Mouse (Mus musculus) lung, postnatal 25 days (tissue): ENCODE measurements at regions not wholly inside any gene's neighbourhood (a gene's known extent, or its start where the extent isn't known, plus 50 kb on each side); places are given as distances from the start of the nearest gene placed in this dataset.

Experiments used
- DNase-seq: peaks from one replicate; pipeline ENCODE4 v3.0.0; 2022; ENCODE audit warnings: low spot score

DNA sequence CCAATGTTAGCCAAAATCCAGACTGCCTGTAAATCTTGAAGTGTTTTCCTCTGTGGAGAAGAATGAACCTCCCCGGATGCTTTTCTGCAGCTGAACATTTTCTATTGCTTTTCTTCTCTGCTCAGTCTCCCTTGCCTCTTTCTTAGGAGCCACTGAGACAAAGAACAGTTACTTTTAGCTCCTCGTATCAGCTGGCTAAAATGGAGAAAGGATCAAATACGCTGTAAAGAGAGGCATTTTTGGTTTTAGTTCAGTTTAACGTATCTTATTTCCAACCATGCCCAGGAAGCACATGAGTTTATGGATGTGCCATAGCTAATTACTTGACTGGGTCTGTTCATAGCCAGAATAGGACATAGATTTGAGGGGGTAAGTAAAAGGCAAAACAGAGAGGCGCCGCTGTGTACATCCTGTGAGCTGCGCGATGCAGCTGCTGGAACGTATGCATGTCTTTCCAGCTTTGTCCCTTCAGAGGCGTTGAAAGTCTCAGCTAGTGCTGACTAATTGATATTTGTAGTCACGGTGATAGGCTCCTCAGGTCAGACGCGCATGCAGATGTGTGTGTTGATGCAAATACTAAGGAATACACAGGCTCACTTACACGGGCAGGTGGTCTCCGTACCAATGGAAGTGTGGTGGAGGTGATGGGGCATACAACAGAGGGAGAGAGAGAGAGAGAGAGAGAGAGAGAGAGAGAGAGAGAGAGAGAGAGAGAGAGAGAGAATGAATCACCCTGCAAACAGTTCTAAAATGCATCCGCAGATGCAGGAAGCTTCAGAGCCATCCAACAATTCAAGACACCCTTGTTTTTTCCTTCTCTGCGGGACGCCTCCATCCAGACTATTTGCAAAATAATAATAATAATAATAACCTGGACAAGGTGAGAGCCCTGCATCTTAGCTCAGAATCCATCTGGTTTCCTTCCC lies 216.5 kb upstream of the Ubash3b start:
- no peak for DNase-seq

GRCm38 (mm10) chr9:41376948-41377700 lies 215.6 kb upstream of the Ubash3b start:
- no peak for DNase-seq

- DNase-seq: no peak
These were observed 214.6 kb upstream of the Ubash3b start for GRCm38 (mm10) chr9:41375984-41376651.

GRCm38 (mm10) chr9:41374591-41375481 lies 213.3 kb upstream of the Ubash3b start:
- DNase-seq: no peak

DNA sequence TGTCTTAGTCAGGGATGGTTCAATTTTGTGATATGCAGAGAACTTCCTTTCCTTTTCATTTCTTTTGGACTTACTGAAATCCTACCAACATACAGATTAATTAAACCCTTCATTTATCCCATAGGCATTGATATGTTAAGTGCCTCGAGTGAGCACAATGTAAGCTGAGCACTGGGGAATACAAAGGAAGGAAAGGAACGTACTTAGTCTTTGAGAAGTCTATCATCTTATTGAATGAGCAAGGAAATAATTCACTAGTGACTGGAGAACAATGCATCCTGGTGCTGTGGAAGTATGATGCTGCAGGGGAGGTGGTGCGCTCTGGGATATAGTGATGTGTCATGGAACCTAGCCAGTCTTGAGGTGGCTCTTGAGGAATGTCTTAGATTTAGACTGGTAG lies 204.9 kb upstream of the Ubash3b start:
- no peak for DNase-seq

GRCm38 (mm10) chr9:41365251-41365650 lies 203.8 kb upstream of the Ubash3b start:
- no peak for DNase-seq

GRCm38 (mm10) chr9:41364442-41365250 lies 203.1 kb upstream of the Ubash3b start:
- no peak for DNase-seq

- DNase-seq: peak; percentile 7
These were observed 198.9 kb upstream of the Ubash3b start for GRCm38 (mm10) chr9:41360356-41360755.

DNA sequence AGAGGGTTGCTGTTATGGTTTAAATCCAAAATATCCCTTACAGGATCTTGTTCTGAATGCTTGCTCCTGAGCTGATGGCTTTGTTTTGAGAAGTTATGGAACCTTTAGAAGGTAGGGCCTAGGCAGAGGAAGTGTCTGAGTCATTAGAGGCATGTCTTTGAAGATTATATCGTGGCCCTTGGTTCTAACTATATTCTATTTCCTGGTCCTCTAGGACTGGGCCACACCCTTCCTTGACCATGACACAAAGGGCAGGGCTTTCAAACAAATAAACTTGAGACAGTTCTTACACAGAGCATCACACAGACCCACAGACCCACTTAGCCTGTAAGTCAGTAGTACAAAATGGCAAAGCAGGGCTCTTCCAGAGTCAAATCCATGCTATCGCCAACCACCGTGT lies 197.8 kb upstream of the Ubash3b start:
- peak; percentile 7 for DNase-seq

- DNase-seq: no peak
These were observed 183.8 kb upstream of the Ubash3b start for GRCm38 (mm10) chr9:41345338-41345737.

DNA sequence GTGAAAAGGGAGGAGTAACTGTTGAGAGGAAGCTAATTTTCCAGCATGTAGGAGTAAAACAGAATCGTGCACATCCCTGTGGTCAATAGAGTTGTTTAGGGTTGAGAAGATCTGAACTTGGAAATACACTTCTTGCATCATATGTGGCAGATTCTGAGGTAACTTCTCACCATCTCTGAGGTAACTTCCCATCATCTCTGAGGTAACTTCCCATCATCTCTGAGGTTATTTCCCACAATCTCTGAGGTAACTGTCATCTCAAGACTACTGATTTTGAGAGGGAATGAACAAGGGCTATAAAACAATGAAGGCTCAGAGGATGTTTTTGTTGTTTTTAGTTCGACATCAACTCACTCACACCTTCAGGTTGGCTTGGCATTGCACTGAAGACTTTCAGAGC lies 175.9 kb upstream of the Ubash3b start:
- no peak for DNase-seq

DNA sequence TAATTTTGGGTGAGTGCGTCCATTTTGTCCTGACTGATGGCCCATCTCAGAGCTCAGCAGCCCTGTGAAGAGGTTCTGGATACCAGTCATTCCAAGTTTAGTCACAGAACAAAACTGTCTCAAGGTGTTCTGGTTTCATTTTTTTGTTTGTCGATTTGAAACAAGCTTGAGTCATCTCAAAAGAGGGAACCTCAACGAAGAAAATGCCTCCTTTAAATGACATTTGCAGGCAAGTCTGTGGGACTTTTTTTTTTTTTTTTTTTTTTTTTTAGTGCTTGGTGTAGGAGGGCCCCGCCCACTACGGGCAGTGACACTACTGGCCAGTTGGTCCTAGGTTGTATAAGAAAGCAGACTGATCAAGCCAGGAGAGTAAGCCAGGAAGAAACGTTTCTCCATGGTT lies 175.3 kb upstream of the Ubash3b start:
- DNase-seq: no peak

DNA sequence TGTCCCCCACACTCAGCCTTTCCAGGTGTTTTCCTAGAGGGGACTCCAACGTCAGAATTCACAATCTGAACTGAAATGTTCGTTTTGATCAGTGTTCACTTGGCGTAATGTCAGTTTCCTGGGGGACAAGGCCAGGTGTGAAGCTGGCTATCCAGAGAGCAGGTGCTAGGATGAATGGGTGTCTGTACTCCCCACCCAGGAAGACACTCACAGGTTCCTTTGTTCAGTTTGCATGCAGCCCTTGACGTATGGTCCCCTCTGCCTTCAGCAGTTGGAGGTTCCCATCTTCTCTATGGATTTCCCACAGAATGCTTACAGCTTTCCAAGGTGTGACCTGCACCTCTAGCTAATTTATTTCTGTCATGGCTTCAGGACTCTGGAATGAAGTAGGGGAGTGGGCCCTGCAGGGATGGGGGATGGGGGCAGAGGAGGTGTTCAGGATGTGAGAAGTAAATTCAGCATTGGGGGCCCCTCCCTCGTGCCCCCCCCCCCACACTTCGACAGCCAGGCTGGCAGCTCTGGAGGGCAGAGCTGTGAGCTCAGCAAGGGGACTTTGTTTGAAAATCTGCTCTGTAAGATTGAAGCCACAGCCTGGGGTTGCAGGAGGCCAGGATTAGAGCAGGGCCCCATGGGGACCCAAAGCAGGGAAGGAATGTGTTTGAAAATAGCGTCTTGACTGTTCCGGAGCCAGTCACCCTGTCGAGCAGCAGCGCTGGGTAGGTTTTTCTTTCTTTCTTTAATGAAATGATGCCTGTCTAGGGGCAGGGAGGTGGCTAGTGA lies 173.2 kb upstream of the Ubash3b start:
- no peak for DNase-seq

DNA sequence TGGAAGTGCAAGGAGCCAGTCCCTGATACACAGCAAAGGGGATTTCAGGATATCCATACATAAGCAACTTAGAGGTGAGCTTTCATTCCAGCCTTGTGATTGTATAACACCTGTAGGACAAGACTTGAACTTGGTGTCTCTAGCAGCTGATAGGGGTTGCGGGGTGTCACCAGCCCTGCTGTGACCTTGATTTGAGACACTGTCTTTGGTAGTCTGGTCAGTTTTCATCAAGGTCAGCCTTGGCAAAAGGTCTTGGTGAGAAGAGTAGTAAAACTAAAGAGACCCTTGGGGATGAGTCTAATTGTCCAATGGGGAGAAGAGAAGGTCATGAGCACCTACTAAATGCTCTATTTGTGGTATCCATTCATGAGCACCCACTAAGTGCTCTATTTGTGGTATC lies 172.0 kb upstream of the Ubash3b start:
- DNase-seq: no peak

DNA sequence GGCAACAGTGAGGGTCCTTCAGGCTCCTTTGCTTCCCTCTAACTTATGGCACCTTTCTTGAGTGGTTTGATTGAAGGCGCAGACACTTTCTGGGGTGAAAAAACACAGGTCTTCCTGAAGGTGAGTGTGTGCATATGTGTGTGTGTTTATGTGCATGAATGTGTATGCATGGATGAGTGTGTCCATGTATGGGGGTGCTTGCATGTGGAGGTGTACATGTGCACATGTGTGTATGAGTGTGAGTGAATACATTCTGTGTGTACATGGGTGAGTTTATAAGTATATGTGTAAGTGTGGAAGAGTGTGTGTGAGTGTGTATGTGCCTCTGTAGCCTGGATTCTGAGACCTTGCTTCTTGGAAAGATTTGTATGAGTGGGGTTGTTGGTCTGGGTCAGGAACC lies 167.5 kb upstream of the Ubash3b start:
- no peak for DNase-seq

DNA sequence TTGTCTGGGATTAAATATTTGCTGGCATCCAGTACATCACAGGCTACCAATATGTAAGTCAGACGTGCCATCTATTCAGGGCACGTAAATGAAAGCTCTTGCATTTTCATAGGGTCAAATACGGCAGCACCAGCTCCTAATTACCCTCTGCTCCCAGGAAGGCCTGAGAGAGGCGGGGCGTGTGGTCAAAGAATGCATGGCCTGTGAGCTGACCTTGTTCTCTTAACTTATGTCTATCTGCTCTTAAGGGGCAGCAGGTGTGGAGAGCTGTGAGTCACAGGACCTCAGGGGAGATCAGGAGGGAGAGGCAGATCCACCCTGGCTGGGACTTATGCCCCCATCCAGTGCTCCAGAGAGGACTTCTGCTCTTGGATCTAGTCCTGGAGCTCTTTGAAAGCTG lies 167.0 kb upstream of the Ubash3b start:
- no peak for DNase-seq

DNA sequence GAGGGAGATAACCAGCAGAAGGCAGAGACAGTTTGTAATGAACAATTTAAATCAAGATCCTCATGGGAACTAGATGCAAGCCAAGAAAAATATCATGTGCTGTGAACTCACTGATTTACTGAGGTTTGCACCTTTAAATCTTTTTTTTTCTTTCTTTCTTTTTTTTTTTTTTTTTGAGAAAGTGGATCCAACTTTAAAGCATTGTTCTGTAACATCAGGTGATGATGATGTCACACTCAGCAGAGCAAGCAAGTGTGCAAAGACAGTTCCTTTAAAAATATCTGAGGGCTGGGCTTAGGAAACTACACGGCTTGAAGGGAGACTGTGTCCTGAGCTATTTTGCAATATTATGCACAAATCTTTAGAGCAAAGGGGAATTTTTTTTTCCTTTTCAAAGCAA lies 166.6 kb upstream of the Ubash3b start:
- no peak for DNase-seq

DNA sequence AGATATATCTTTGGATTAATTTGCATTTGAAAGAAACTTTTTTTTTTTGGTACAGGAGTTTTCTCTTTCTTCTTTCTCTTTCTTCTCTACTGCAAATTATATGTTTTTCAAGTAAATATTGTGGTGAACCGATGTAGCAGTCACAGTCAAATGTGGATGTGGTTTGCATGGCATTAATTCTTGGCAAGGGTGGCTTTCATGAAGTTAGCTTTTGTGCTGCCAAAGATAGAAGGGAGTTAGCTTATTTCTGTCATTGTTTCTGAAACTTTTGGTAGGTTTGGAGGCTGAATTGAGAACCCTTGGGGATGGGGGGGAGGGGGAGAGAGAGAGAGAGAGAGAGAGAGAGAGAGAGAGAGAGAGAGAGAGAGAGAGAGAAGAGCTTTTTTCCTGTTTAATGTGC lies 166.1 kb upstream of the Ubash3b start:
- no peak for DNase-seq

GRCm38 (mm10) chr9:41326772-41327560 lies 165.5 kb upstream of the Ubash3b start:
- peak; percentile 65 for DNase-seq
